Mouse (Mus musculus) layer of hippocampus, adult 2 months (tissue): Measurements from ENCODE around the gene Pdia2. TPM values are rescaled to one million over a fixed set of nuclear protein-coding genes. Genes with fewer than 3 reads are reported as not detected.
A peak's percentile ranks its signal among the peaks of the same experiment; 100 is the strongest.

Source experiments
- DNase-seq, 2 experiments: peaks; one replicate each; pipeline ENCODE4 v3.0.0; 2022; ENCODE audit warnings: low spot score in 2 of 2
- H3K27ac ChIP-seq: fragments of 200-600 bp; 2 replicates; pipeline ENCODE4 v1.8.1; 2022
- H3K4me3 ChIP-seq: fragments of 200-600 bp; 2 replicates; pipeline ENCODE4 v1.8.1; 2022; ENCODE audit warnings: mild to moderate bottlenecking
- CTCF ChIP-seq: fragments of 200-600 bp; conservative IDR thresholded peaks from 2 replicates; pipeline ENCODE4 v1.8.1; 2022; ENCODE audit warnings: antibody characterized with exemption, mild to moderate bottlenecking, moderate library complexity
- long read RNA-seq, 2 experiments: library from polyadenylated mRNA; stranded (forward); transcript quantifications; one replicate each; pipeline ENCODE4 v2.0.0; 2021; ENCODE audit warnings: borderline mapping rate in 2 of 2
- total RNA-seq, 2 experiments: library from RNA; stranded (reverse); gene quantifications; 2 replicates each; pipeline ENCODE4 v1.2.3; 2021

Gene Pdia2
- total RNA-seq, result under 1 TPM in 1 of 2 experiments, not detected in 1; 0.61 TPM
- long read RNA-seq, experiment 1, result 0 reads
- long read RNA-seq, experiment 2, result 0 reads

DNA sequence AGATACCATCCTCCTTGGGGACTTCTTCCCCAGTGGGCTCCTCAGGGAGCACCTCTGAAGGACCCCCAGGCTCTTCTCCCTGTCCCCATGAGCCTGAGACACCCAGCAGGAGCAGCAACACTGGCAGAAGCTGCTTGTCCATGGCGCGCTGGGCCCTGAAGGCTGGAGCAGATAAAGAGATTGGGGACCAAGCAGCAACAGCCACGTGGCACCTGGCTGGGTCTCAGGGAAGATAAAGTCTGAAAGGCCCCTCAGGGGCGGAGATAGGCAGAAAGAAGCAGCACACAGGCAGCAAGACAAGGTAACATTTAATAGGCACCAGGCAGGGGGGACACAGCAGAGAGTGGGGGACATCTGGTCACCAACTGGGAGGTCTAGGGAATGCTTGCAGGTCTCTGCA is at the start of gene Pdia2:
Gene Pdia2 (minus strand): TSS at position 196 of the 400 bp plus-strand sequence.
- Histone ChIP-seq H3K27ac (no peak within 1 kb of the TSS), H3K4me3 (no peak within 1 kb of the TSS)
- no peak for TF ChIP-seq CTCF
- no peak for DNase-seq

DNA sequence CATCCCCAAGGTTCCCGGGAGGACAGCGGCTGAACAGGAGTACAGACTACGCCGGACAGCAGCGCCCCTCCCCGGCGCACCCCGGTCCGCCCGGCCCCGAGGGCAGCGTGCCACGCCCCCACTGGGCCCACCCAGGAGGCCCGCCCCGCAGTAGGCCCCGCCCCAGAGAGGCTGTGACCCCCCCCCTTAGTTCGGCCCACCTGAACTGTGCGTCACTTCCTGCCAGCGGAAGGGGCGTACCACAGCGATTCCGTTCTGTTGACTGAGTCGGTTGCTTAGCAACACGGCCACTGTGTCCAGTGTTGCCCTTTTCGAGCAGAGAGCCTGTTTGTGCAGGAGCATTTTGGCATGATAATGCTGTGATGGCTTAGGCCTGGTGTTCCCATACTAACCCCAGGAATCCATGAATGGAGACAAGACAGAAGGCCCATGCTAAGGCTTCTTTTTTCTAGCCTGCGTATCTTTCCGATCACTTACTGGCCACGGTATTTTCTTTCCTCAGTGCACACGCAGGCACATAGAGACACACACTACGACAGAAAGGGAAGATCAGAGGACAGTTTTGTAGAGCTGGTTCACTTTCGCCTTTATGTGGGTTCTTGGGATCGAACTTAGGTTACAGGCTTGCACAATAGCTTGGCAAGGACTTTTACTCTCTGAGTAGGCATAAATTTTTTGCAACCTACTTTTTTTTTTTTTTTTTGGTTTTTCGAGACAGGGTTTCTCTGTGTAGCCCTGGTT is 45.4 kb upstream of the Pdia2 start, which contains the start of gene Fam234a:
Gene Fam234a (minus strand): TSS at position 142 of the 741 bp plus-strand sequence.
- DNase-seq, result peak; percentile 90 to 93

DNA sequence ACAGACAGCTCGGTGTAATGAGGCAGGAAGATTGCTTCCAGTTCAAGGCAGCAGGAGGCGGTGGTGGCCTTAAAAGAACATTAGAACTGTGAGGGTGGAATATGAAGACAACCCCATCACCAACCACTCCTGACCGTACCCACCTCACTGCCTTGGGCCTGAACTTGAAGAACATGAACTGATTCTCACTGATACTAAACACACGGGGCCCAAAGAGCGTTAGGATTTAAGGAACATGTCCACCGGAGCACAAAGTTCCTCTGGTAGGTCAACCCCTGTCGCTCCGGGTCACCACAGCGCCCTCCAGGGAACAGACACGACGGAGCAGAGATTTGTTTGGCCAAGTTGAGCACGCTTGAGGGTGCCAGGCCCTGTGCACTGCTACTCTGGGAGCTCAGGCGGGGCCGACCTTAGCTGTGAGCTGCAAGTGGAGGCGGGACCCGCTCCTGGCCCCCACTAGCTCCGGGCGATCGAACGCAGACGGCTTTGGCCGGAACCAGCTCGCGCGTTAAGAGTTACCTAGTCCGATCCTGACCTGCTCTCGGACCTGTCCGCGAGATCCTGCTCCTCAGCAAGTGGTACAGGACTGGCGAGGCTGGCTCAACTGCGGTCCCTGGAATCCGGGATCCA is 44.7 kb upstream of the Pdia2 start:
- peak overlapping the region; percentile 89 for H3K4me3 ChIP-seq
- H3K27ac ChIP-seq, result peak overlapping the region; percentile 95
- TF ChIP-seq CTCF, result peak; percentile 64
- peak; percentile 26 to 48 for DNase-seq

More for the DNA sequence above, 45.4 kb upstream of the Pdia2 start, which contains the start of gene Fam234a:
- 0 out of 2 replicates have a peak, but pooled peaks have one; percentile 29 for TF ChIP-seq CTCF
- Histone ChIP-seq H3K27ac (peak within 1 kb of the TSS; percentile 95), H3K4me3 (peak within 1 kb of the TSS; percentile 89)

DNA sequence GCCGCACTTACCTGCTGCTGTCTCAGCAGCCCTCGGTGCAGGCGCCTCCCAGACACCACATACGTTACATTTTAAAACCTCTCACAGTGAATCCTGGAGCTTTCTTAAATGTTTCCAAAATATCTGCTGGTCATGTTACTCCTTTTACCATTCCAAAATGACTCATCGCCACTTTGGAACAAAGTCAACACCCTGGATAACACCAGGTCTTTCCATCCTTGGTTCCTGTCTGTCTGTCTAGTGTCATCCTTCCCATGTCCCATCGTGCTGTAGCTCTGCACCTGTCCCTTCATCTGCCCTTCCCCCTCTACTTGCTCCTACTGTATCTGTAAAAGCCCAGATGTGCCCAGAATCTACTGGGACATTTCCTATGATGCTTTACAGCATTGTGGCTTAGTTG is 42.1 kb upstream of the Pdia2 start:
- TF ChIP-seq CTCF, result no peak
- Histone ChIP-seq H3K27ac (peak overlapping the region; percentile 30; the same call in 1 of the 2 replicates), H3K4me3 (no peak overlapping the region)
- DNase-seq, result no peak

DNA sequence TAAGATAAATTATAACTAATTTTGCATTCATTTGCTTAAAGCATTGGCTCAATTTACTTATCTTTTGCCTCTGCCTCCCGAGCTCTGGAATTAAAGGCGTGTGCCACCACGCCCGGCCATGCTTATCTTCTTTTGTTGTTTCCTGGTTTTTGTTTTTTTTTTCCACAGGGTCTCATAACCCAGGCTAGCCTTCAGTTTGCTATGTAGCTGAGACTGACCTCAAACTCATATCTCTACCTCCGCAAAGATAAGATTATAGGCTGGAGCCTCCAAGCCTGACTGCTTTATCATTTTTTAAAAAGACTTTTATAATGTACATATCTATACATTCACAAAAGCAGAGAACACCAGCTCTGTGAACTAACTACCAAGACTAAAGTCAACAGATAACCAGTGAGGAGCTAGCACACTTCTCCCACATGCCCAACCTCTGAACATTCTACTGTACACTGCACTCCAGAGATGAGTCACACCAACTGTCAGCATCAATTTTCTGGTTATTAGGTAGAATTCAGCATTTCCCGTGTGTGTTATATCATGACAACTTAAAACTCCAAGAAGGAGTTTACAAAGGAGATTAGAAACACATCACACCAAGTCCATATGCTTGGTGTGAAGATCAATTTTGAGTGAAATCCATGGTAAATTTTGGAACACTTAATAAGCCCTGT is 41.4 kb upstream of the Pdia2 start:
- no peak overlapping the region for H3K4me3 ChIP-seq
- no peak for DNase-seq
- no peak for TF ChIP-seq CTCF
- peak overlapping the region; percentile 30; the same call in 1 of the 2 replicates for H3K27ac ChIP-seq

DNA sequence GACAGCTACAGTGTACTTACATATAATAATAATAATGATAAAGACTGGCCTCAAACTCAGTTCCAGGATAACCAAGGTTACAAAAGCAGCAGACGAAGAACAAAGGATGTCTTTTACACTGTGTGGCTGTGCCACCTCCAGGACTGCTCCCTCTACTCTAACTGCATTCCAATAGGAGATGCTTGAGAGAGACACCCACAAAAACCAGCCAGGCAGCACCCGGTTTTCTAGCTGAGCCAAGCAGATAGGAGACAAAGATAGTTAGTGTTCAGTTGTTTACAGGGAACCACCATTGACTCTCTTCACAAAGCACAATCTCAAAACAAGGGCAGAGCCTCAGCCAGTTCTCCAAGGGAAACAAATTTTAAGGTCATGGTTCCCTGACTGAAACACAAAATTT is 40.7 kb upstream of the Pdia2 start:
- peak in 1 of 2 experiments; percentile 12 for DNase-seq
- no peak for TF ChIP-seq CTCF
- Histone ChIP-seq H3K27ac (peak overlapping the region; percentile 30; the same call in 1 of the 2 replicates), H3K4me3 (no peak overlapping the region)

DNA sequence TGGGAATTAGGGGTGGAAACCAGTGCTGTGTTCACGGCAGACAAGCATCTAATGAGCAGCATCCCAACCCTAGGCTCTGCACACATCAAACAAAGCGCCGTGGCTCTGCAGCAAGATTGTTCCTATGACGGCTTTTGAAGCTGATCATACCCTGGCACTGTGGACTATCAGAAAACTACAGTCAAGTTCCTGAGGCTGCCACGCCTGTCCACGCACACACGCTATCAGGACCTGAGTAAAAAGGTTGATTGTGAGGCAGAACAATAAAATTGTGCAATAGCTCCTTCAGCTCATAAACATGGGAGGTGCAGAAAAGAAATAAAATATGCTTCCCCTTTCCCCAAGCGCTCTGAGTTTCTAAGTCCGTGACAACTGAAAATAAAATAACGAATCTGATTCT is 38.8 kb upstream of the Pdia2 start:
- no peak for DNase-seq
- TF ChIP-seq CTCF, result no peak
- H3K4me3 ChIP-seq, result no peak overlapping the region
- H3K27ac ChIP-seq, result 0 out of 2 replicates have a peak overlapping the region, but pooled peaks have one; percentile 18

DNA sequence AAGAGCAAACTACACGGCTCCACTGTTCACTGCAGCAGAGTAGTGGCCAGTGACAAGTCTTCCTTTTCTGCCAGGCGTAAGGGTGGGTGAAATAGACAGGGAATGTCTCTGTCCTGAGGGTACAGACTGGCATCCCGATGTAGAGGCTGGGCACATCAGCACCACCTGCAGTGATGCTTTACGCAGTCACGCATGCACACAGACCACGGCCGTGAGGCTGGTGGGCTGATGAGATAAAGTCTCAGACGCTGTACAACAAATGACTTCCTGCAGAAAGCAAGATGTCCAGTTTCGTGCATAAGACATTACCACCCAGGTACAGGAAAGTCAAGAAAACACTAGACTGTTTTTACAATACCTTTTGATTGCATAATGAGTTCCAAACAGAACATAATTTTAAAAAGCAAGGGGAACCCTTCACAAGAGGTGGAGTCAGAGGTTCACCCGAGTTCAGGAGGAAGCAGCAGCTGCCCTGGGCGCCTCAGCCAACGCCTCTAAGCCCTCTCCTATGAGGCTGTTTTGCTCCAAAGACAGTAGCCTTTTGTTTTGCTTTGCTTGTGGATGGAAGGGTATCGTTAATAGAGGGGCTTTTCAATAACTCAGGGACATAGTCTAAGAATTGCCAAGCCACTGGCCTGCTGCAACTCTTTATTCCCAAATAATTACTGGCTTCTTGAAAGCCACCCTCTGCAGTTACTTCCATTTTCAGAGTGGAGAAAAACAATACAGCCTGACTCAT is 36.4 kb upstream of the Pdia2 start:
- TF ChIP-seq CTCF, result no peak
- no peak overlapping the region for H3K4me3 ChIP-seq
- H3K27ac ChIP-seq, result peak overlapping the region; percentile 75
- DNase-seq, result no peak

DNA sequence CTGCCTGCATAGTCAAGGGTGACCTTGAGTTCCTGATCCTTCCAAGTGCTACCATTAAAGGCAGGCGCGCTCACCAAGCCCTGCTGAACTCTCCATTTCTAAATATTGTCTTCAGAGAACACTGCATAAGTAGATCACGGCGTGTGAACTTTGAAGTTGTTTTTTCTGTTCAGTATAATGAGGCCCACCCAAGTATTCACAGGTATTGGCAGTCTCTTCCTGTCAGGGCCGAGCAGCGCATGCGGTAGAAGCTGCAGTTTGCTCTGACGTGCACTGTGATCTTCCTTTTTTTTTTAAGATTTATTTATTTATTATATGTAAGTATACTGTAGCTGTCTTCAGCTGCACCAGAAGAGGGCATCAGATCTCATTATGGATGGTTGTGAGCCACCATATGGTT is 35.5 kb upstream of the Pdia2 start:
- peak overlapping the region; percentile 75 for H3K27ac ChIP-seq
- TF ChIP-seq CTCF, result 0 out of 2 replicates have a peak, but pooled peaks have one; percentile 12
- no peak overlapping the region for H3K4me3 ChIP-seq
- no peak for DNase-seq

DNA sequence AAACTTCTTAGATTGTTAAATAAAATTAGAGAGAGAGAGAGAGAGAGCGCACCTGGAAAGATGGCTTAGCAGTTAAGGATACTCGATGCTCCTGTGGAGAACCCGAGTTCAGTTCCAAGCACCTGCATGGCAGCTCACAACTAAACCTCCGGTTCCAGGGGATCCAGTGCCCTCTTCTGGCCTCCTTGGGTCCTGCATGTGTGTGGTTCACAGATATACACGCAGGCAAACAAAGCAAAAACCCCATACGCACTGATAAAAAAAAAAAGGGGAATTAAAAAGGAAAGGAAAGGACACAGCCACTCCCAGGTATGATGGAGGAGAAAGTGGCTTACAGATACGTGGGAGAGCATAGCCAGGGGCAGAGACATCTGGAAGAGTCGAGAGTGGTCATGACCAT is 34.0 kb upstream of the Pdia2 start:
- no peak for DNase-seq
- TF ChIP-seq CTCF, result peak; percentile 49
- no peak overlapping the region for H3K27ac ChIP-seq
- no peak overlapping the region for H3K4me3 ChIP-seq

DNA sequence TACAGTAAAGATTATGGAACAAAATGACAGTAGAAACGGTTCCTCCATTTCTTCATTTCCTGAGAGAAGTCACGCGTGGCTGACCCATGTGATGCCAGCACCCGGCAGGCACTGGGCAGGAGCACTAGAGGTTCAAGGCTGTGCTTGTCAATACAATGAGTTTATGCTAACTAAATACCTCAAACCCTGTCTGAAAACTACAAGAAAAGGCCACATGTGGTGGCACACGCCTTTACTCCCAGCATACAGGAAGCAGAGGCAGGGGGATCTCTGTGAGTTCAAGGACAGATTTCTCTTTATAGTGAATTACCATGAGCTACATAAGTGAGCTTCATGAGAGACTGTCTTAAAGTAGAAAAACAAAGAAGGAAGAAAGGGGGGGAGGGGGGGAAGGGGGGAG is 32.3 kb upstream of the Pdia2 start:
- no peak overlapping the region for H3K27ac ChIP-seq
- no peak overlapping the region for H3K4me3 ChIP-seq
- no peak for DNase-seq
- no peak for TF ChIP-seq CTCF

DNA sequence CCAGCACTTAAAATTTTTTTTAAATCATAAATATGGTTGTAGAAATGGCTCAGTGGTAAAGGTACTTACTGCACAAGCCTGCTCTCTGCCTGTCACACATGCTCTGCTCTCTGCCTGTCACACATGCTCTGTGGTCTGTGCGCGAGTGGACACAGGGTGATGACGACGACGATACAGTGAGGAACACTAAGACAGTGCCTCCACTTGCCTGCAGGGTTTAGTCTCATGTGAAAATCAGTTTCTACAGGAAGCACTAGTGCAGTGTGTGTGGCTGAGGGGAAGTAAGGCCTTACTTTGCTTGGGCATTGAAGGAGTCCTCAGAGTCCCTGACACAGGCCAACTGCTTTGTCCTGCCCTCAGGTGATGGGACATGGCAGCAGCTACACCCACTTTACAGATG is 30.9 kb upstream of the Pdia2 start:
- no peak for TF ChIP-seq CTCF
- no peak for DNase-seq
- Histone ChIP-seq H3K4me3 (no peak overlapping the region), H3K27ac (no peak overlapping the region)
